Mouse (Mus musculus): Measurements from ENCODE around the gene 1700001J03Rik. TPM values are rescaled to one million over a fixed set of nuclear protein-coding genes. Genes with fewer than 3 reads are reported as not detected.
"Not testable (repeated sequence)": the region's sequence is repeated elsewhere in the genome, so short reads cannot be mapped to it uniquely, and the experiment has no call there.

The 1700001J03Rik gene
- total RNA-seq, 2 experiments from 2014 or later, result 0.48 to 1.6 TPM

DNA sequence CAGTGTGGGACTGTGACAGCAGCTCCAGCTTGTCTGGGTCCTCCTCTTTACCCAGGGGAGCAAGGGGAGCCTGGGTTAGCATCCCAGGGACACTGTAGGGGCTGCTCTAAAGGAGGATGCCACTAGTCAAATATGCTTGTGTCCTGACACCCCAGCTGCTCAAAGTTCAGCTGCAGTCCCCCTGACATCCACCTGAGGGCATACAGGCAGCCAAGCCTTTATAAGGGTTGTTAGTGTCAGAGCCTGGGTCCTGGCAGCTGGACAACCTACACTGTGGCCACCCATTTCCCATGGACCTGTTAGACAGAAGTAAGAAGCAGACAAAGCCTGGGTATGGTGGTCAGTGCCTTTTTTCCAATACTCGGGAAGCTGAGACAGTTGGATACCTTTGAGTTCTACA is 3.0 kb upstream of the 1700001J03Rik start:
- no peak for DNase-seq

DNA sequence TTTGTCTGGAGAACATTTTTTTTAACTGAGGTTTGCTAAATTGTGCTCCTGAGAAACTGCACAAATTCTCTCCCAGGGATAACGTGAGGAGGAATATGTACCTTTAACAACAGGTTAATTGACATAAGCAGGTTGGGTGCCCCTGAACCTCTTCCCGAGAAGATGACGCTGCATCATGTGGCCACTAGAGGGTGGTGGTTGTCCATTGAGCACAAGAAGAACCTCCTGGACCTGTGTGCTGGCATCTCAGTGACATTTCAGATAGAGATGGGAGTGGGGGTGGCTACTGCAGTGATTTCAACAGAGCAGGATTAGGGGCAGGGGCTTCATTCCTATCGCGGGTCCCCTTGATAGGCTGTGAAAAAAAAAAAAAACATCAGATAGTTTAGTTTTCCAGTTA is 2.3 kb upstream of the 1700001J03Rik start:
- DNase-seq, result peak; percentile 78

DNA sequence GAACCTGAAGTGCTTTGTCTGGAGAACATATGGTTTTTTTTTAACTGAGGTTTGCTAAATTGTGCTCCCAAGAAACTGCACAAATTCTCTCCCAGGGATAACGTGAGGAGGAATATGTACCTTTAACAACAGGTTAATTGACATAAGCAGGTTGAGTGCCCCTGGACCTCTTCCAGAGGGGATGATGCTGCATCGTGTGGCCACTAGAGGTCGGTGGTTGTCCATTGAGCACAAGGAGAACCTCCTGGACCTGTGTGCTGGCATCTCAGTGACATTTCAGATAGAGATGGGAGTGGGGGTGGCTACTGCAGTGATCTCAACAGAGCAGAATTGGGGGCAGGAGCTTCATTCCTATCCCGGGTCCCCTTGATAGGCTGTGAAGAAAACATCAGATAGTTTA is 12.4 kb downstream of the 1700001J03Rik start:
- peak; percentile 38 for DNase-seq

GRCm38 (mm10) chr5:146170621-146171020 is 14.5 kb downstream of the 1700001J03Rik start, which contains the start of gene Gm6309:
Gene Gm6309, minus strand, starts transcription at chr5:146170721.
- not testable (repeated sequence) for DNase-seq

GRCm38 (mm10) chr5:146160439-146160838 is 24.7 kb downstream of the 1700001J03Rik start, which contains the start of gene Gm5565:
Gene Gm5565, minus strand, starts transcription at chr5:146160539.
- not testable (repeated sequence) for DNase-seq

GRCm38 (mm10) chr5:146158326-146158725 is 26.8 kb downstream of the 1700001J03Rik start:
- not testable (repeated sequence) for DNase-seq

DNA sequence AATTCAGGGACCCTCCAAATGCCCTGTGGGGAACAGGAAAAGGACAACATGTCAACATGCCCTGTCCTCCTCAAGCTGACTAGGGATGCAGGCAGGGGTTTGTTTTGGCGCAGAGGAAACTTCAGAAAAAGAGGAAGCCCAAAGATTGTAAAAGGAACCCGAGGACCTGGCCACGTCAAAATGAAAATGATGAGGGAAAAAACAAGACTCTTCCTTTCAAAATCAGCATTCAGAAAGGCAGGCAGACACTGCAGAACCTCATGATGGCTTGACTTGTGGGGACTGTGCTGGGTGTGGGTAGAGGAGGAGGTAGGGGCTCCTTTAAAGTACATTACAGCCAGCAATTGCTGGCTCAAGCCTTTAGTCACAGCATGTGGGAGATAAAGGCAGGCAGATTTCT is 34.6 kb downstream of the 1700001J03Rik start:
- no peak for DNase-seq

DNA sequence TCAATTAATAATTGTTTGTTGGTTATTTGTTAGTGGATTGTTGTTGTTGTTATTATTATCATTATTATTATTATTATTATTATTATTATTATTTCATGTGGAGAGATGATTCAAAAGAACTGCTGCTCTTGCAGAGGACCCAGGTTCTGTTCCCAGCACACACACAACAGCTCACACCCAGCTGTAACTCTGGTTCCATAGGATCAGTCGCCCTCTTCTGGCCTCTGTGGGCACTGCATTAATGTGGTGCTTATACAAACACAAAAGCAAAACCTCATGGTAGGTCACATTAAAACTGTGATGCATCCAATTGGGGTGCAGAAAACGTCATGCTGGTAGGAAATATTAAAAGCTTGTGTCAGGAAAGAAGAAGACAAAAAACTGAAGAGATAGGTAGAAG is 37.2 kb downstream of the 1700001J03Rik start:
- no peak for DNase-seq

Other genes with a start within 250 kb of the 1700001J03Rik start
- gene Cyp3a25, start 175.7 kb downstream of the 1700001J03Rik start, total RNA-seq (2021), result 10 to 100 TPM in 1 of 2 experiments, 1 to 10 TPM in 1; 9.5 to 20.9 TPM
- 1 to 10 TPM; 1.4 to 2.2 TPM for gene Cyp3a59, start 106.0 kb downstream of the 1700001J03Rik start, total RNA-seq (2021)
- not detected for gene Gm5565, start 24.8 kb downstream of the 1700001J03Rik start, total RNA-seq (2021)
- gene Gm6309, start 14.6 kb downstream of the 1700001J03Rik start, total RNA-seq (2021), result not detected
- gene Rnf6, start 36.3 kb upstream of the 1700001J03Rik start, total RNA-seq (2021), result 10 to 100 TPM; 48.6 to 49.4 TPM
- 10 to 100 TPM; 48.6 to 62.1 TPM for gene Cdk8, start 45.9 kb upstream of the 1700001J03Rik start, total RNA-seq (2021)
- 10 to 100 TPM; 13.8 to 14.0 TPM for gene Wasf3, start 199.7 kb upstream of the 1700001J03Rik start, total RNA-seq (2021)

Measured in adrenal gland, postnatal 10 days (tissue).